Mouse (Mus musculus): Measurements from ENCODE around the gene Gm20388.

GRCm38 (mm10) chr8:120764638-120765037 lies 854.0 kb downstream of the Gm20388 start:
- TF ChIP-seq TAL1 (IDR thresholded peaks at IDR 0.05; ENCODE audit: low read length) (no peak), GATA1 (IDR thresholded peaks at IDR 0.05; ENCODE audit: low read length) (no peak)

All from erythroblast, embryonic 14.5 days (primary cell).